Mouse (Mus musculus): ENCODE results near the gene Zfp512b. TPM values are rescaled to one million over a fixed set of nuclear protein-coding genes. Genes with fewer than 3 reads are reported as not detected.

Gene Zfp512b
- total RNA-seq, 2 experiments from 2014 or later: 191 to 197 TPM

DNA sequence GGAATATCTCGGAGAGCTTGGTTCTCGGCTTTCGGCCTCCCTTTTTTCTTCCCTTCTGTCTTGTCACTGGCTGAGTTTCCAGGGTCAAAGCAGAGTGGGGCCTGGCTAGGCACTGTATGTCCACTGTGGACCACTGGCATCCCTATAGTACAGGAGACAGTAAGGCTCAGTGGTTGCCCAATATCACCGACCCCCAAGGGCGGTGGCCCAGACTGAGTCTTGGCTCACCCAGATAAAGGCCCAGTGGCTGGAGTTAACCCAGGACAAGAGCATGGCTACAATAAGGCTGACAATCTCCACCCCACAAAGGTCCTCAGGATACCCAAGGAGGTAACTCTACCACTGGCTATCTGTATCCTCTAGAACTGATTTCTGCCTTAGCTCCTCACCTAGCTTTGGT lies 2.1 kb downstream of the Zfp512b start:
- intact Hi-C loops (cut with DNase I): no loop called here
- DNase-seq: no peak

DNA sequence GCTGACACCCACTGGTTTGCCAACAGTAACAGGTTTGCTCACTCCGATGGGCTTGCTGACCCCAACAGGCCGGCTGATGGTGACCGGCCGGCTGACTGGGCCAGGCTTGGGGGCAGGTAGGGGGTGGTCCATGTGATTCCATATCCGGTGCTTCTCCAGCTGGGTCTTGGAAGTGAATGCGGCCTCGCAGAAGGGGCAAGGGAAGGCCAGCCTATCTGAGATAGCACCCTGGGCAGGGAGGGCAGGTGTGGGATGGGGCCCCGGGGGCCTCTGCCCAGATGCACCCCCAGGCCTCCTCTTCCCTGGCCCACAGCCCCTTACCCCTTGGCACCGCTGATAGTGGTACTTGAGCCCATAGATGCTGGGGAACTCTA lies 2.9 kb downstream of the Zfp512b start:
- no peak for DNase-seq
- intact Hi-C loops (cut with DNase I): loop anchor here (10.0 kb wide), 1 partner anchor 195 kb away; no protein-coding TSS in a partner anchor

DNA sequence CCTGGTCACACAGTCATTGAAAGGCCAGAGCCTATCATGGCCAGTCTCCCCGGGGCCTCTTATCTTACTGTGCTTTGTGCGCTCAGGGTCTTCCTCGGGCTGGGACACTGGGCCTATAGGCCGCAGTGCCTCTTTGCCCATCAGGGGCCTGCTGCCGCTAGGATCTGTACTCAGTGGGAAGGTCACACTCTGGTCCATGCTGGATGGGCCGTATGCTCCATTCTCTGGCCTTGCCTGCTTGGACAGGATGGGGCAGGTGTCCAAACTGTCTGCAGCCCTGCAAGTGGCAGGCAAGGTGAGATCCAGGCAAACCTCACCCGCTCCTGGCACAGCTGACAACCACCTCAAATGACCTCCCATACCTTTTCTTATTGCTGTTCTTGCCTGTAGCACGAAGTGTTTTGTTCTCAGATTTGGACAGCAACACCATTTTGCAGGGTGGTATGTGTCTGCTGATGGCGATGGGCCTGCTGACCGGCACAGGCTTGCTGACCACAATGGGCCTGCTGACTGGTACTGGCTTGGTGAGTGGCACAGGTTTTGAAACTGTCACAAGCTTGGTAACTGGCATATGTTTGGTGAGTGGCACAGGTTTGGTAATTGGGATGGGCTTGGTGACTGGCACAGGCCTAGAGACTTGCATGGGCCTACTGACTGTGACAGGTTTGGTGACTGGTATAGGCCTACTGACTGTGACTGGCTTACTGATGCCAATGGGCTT lies 3.4 kb downstream of the Zfp512b start:
- intact Hi-C loops (cut with DNase I): loop anchor here (10.0 kb wide), 1 partner anchor 194 kb away; no protein-coding TSS in a partner anchor
- no peak for DNase-seq

DNA sequence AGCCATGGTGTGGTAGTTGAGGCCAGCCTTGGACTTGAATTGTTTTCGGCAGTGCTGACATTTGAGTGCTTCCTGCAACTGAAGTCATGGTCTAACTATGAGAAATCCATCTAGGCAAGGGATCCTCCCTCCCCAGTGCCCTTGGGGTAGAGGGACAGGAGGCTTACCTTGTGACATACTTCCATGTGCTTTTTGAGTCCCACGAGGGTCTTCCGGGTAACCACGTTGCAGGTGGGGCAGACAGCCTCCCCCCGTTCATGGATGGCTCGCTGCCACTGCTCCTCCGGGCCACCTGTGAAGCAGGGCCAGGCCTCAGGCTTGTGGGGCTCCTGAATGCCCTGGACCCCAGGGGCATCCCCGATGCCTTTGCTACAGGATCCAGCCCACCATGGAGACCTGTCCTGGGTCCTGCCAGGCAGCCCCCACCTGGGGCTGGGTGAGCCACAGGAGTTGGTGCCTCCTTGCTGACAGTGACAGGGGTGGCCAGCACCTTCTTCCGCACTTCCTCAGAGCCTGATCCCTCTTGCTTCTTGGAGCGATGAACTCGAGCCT lies 4.3 kb downstream of the Zfp512b start:
- no peak for DNase-seq
- intact Hi-C loops (cut with DNase I): loop anchor here (10.0 kb wide), 1 partner anchor 194 kb away; no protein-coding TSS in a partner anchor

- intact Hi-C loops (cut with DNase I): loop anchor here (10.0 kb wide), 1 partner anchor 193 kb away; no protein-coding TSS in a partner anchor
- DNase-seq: no peak
Measured at GRCm38 (mm10) chr2:181587796-181588195, 4.8 kb downstream of the Zfp512b start.

GRCm38 (mm10) chr2:181586124-181586523 lies 6.5 kb downstream of the Zfp512b start:
- intact Hi-C loops (cut with DNase I): loop anchor here (10.0 kb wide), 1 partner anchor 191 kb away; no protein-coding TSS in a partner anchor

GRCm38 (mm10) chr2:181585506-181585905 lies 7.1 kb downstream of the Zfp512b start:
- DNase-seq: no peak
- intact Hi-C loops (cut with DNase I): loop anchor here (10.0 kb wide), 1 partner anchor 191 kb away; no protein-coding TSS in a partner anchor

More at GRCm38 (mm10) chr2:181586124-181586523, 6.5 kb downstream of the Zfp512b start:
- no peak for DNase-seq

GRCm38 (mm10) chr2:181584411-181584942 lies 8.1 kb downstream of the Zfp512b start, which contains the start of gene Uckl1:
Gene Uckl1, minus strand, starts transcription at chr2:181584892.
- intact Hi-C loops (cut with DNase I): loop anchor here (10.0 kb wide), 1 partner anchor 190 kb away; no protein-coding TSS in a partner anchor
- DNase-seq: no peak

DNA sequence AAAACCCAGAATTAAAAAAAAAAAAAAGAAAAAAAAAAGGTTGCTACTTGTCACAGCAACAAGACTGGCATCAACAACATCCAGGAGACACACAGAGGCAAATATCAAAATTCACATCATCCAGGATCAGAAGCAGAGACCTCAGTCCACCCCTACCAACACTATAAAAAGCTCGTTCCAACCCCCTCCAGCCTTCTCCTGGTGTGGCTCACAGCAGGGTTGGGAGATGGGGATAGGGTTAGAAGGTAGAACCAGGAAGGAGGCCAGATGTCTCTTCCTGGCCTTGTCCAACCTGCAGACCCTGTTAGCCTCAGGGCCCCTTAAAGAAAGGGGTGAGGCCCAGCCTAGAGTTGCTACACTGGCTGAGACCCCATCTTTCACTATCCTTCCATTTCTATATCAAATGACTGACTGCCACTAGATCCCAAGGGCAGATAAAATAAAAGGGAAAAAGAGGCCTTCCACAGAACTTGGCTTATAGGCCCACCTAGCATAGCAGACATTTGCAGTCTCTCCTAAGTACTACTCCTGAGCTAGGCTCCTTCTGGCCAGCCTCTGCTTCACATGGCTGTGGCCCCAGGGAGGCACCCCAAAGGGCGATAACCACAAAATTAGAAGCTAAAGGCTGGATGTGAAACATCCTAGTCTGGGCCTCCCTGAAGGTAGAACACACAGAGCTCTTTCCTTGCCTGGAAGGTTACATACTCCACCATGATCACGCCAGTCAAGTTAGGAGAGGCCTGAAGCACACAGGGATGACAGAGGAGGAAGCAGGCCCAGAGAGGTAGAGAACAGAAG lies 8.9 kb downstream of the Zfp512b start:
- DNase-seq: no peak
- intact Hi-C loops (cut with DNase I): loop anchor here (10.0 kb wide), 1 partner anchor 189 kb away; no protein-coding TSS in a partner anchor

- no peak for DNase-seq
Measured at GRCm38 (mm10) chr2:181582939-181583338, 9.7 kb downstream of the Zfp512b start.

GRCm38 (mm10) chr2:181582358-181582757 lies 10.2 kb downstream of the Zfp512b start:
- intact Hi-C loops (cut with DNase I): loop anchor here (10.0 kb wide), 1 partner anchor 188 kb away; no protein-coding TSS in a partner anchor
- DNase-seq: no peak

More at GRCm38 (mm10) chr2:181582939-181583338, 9.7 kb downstream of the Zfp512b start:
- intact Hi-C loops (cut with DNase I): loop anchor here (10.0 kb wide), 1 partner anchor 188 kb away; no protein-coding TSS in a partner anchor

- intact Hi-C loops (cut with DNase I): loop anchor here (10.0 kb wide), 1 partner anchor 187 kb away; no protein-coding TSS in a partner anchor
- peak; percentile 81 for DNase-seq
Measured at GRCm38 (mm10) chr2:181581402-181582120, 11.0 kb downstream of the Zfp512b start.

DNA sequence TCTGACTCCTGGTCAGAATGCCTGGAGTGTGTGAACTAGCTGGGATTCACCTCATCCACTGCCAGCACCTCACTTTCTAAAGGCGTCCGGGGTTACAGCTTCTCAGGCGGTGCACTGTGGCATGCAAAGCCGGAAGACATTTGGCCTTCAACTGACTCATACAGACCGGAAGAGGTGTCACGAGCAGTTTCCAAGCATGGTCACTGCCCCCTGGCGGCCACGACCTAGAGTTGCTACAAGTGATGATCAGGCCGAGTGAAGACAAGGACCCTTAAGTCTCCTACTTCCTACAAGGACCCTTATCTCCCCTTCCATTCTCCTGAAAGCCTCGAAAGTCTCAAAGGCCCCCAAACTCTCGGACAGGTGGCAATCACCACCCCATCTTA lies 11.6 kb downstream of the Zfp512b start:
- peak; percentile 81 for DNase-seq
- intact Hi-C loops (cut with DNase I): loop anchor here (10.0 kb wide), 1 partner anchor 186 kb away; no protein-coding TSS in a partner anchor

DNA sequence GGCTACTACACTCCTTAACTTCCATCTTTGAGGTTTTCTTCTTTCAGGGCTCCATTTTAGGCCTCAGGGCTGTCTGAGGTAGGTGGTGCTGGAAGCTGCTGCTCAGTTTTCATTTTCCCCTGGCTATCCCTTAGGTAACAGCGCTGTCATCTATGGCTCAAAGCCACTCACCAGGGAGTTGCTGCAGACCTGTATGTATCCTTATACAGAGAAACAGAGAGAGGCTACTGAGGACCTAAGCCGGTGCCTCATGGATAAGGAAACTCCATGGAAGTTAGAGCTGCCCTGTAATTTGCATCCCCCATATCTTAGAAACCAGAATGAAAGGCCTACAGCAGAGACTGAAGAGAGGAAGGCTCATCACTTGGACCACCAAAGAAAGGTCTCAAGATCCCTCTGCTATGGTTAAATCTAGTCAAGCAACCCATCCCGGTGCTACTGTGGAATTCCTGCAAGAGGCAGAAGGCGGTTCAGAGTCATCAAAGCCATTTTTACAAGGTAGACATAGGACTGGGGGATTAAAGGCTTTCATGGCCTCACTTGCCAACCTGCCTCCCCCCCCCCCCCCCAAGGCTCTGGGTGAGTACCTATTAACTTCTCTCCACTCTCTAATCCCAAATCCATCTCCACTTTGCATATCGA lies 12.4 kb downstream of the Zfp512b start:
- intact Hi-C loops (cut with DNase I): loop anchor here (10.0 kb wide), 1 partner anchor 185 kb away; no protein-coding TSS in a partner anchor
- DNase-seq: no peak

DNA sequence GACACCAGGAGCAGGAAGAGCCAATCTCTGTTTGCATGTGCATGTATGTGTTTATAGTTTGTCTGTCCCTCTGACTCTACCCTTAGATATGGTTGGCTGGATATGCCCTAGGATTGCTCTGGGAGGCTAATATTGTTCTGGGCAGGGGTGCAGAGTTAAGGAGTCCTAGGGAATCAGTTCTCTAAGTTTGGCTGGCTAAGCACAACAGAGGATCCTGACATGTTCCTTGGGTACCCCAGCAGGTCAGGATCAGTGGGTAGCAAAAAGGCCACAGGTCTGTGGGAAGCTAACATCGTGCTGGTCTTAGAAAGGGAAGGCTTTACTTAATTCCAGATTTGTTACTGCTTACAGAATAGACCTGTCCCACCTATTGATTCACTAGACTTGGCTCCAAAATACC lies 12.9 kb downstream of the Zfp512b start:
- intact Hi-C loops (cut with DNase I): loop anchor here (10.0 kb wide), 1 partner anchor 185 kb away; no protein-coding TSS in a partner anchor
- DNase-seq: no peak

GRCm38 (mm10) chr2:181578790-181579618 lies 13.6 kb downstream of the Zfp512b start:
- intact Hi-C loops (cut with DNase I): no loop called here
- DNase-seq: no peak

DNA sequence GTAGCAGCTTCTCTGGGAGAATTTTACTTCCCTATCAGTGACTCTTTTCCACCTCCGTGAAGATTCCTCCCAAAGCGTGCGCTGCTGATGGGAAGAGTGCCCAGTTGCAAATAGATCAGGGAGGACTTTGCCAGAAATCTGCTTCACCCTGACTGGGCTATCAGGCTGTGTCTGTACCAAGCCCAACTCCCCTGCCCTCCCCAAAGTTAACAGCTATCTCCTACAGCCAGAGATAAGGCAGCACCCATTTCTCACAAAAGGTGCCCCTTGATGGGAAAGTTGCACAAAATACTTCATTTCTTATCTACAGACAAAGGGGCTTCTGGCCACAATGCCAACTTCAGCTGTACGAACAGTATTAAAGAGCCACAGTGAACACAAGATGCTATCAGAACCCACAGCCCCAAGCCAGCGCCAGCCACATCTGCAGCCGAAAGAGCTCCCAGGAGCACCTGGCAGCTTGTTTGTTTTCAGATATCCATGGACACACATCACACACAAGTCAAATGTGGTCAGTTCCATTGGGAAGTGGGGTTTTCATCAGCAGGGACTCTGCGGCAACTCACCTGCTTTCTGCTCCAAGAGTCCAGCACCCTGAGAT lies 14.5 kb downstream of the Zfp512b start:
- intact Hi-C loops (cut with DNase I): no loop called here
- DNase-seq: no peak

DNA sequence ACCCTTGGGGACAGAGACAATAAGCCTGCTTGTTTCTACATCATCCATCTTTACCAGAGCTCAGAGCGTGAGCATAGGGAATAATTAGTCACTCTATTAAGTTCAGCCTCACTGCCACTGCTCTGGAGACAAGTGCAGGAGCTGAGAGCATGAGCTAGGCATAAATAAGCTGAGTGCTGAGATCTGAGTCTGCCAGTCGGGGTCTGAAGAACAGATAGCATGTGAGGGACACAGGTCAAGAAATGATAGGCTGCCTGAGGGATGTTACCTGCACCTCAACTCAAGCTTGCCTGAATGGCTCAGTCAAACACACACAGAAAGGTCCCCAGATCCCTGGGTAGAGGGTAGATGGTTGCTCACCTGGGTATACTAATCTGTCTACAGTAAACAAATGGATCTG lies 15.5 kb downstream of the Zfp512b start:
- DNase-seq: no peak
- intact Hi-C loops (cut with DNase I): no loop called here
